Mouse (Mus musculus) myocyte (in vitro differentiated cells): Measurements from ENCODE around the gene Dkk3. TPM values are rescaled to one million over a fixed set of nuclear protein-coding genes. Genes with fewer than 3 reads are reported as not detected.

Experiments used
- H3K27me3 ChIP-seq: one replicate; pipeline ENCODE4 v1.6.1; 2011; ENCODE audit not compliant: control insufficient read depth, insufficient read depth, insufficient read length
- H3K36me3 ChIP-seq: one replicate; pipeline ENCODE4 v1.6.1; 2011; ENCODE audit not compliant: control insufficient read depth, insufficient read depth
- H3K4me2 ChIP-seq: one replicate; pipeline ENCODE4 v1.6.1; 2011; ENCODE audit warnings: low read depth, control low read depth
- H3K4me3 ChIP-seq: one replicate; pipeline ENCODE4 v1.5.1; 2011; ENCODE audit warnings: mild to moderate bottlenecking, control low read depth, moderate library complexity
- H3K79me2 ChIP-seq: one replicate; pipeline ENCODE4 v1.6.1; 2011; ENCODE audit not compliant: control insufficient read depth, insufficient read depth
- H3ac ChIP-seq: one replicate; pipeline ENCODE4 v1.6.1; 2011; ENCODE audit not compliant: control insufficient read depth, insufficient read length
- CEBPB ChIP-seq: IDR thresholded peaks from 2 replicates; pipeline ENCODE4 v1.6.1; 2011; ENCODE audit warnings: mild to moderate bottlenecking, moderate library complexity; ENCODE audit not compliant: poor library complexity, insufficient read depth, severe bottlenecking
- E2F4 ChIP-seq: IDR thresholded peaks from one replicate; pipeline ENCODE4 v1.6.1; 2011; ENCODE audit warnings: mild to moderate bottlenecking, control low read depth, moderate library complexity; ENCODE audit not compliant: insufficient read depth
- MAX ChIP-seq: IDR thresholded peaks from one replicate; pipeline ENCODE4 v1.6.1; 2011; ENCODE audit warnings: low read depth, mild to moderate bottlenecking, control low read depth
- MYOD1 ChIP-seq, 3 experiments: IDR thresholded peaks; one replicate each; pipeline ENCODE4 v1.6.1; 2011; ENCODE audit warnings: control low read depth in 2 of 3, low read depth in 2 of 3, mild to moderate bottlenecking in 2 of 3, moderate library complexity in 1 of 3; ENCODE audit not compliant: insufficient read length in 2 of 3, control insufficient read depth in 1 of 3
- MYOG ChIP-seq, 3 experiments: IDR thresholded peaks; one replicate each; pipeline ENCODE4 v1.6.1; 2011; ENCODE audit warnings: control low read depth in 2 of 3, low read depth in 2 of 3, mild to moderate bottlenecking in 2 of 3; ENCODE audit not compliant: insufficient read length in 2 of 3, control insufficient read depth in 1 of 3, insufficient read depth in 1 of 3
- POLR2A ChIP-seq: IDR thresholded peaks from one replicate; pipeline ENCODE4 v1.6.1; 2011; ENCODE audit warnings: low read depth, mild to moderate bottlenecking, control low read depth, moderate library complexity; ENCODE audit not compliant: insufficient read length
- POLR2AphosphoS2 ChIP-seq: IDR thresholded peaks from one replicate; pipeline ENCODE4 v1.6.1; 2011; ENCODE audit warnings: low read depth, control low read depth; ENCODE audit not compliant: insufficient read length
- REST ChIP-seq: IDR thresholded peaks from one replicate; pipeline ENCODE4 v1.6.1; 2011; ENCODE audit warnings: mild to moderate bottlenecking, control low read depth, moderate library complexity; ENCODE audit not compliant: insufficient read depth, insufficient read length
- SRF ChIP-seq: IDR thresholded peaks from one replicate; pipeline ENCODE4 v1.6.1; 2011; ENCODE audit warnings: low read depth; ENCODE audit not compliant: control insufficient read depth, insufficient read length
- TCF12 ChIP-seq: IDR thresholded peaks from one replicate; pipeline ENCODE4 v1.6.1; 2011; ENCODE audit warnings: mild to moderate bottlenecking, control low read depth; ENCODE audit not compliant: poor library complexity, insufficient read depth, severe bottlenecking
- TCF3 ChIP-seq: IDR thresholded peaks from one replicate; pipeline ENCODE4 v1.6.1; 2011; ENCODE audit warnings: low read depth, control low read depth; ENCODE audit not compliant: insufficient read length
- USF1 ChIP-seq: IDR thresholded peaks from one replicate; pipeline ENCODE4 v1.6.1; 2011; ENCODE audit warnings: low read depth, mild to moderate bottlenecking, control low read depth, moderate library complexity
- polyA plus RNA-seq: library from polyadenylated mRNA; unstranded; fragments of >200 nt; fragmentation: generic; extraction: Trizol; gene quantifications from one replicate; pipeline ENCODE4 v1.2.1, GENCODE M21; 2012; ENCODE audit warnings: missing spikeins

Gene Dkk3
- polyA plus RNA-seq, 1 experiment: 0.10 TPM

DNA sequence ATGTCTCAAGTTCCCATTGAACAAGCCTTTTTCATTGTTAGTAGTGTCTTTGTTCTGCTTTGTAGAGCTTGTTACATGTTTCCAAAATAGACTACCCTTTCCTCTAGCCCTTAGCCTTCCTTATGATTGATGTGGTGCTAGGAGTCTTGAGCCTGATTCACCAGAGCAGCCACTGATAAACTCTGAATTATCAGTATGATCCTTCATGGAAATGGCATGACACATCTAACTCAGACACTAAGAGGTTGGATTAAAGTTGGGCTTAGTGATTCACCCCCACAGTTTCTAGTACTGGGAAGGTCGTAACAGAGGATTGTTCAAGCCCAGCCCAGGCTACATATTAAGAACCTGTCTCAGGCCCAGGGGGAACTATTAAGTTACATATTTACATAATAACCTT is 76.2 kb downstream of the Dkk3 start:
- Histone ChIP-seq H3K4me2 (no peak overlapping the region), H3ac (no peak overlapping the region), H3K79me2 (no peaks in the 10 kb centered on the region), H3K36me3 (peaks cover 69% of the 10 kb centered on the region), H3K4me3 (no peak overlapping the region), H3K27me3 (no peaks in the 10 kb centered on the region)
- TF ChIP-seq E2F4 (no peak), CEBPB (no peak), POLR2A (no peak), POLR2AphosphoS2 (no peak), MYOG (IDR thresholded peaks at IDR 0.05; ENCODE audit: control insufficient read depth in 1 of 3, insufficient read depth in 1 of 3, insufficient read length in 2 of 3, low read depth in 2 of 3) (no peak), TCF12 (no peak), REST (no peak), MYOD1 (IDR thresholded peaks at IDR 0.05; ENCODE audit: control insufficient read depth in 1 of 3, insufficient read length in 2 of 3, low read depth in 2 of 3) (no peak), TCF3 (no peak), SRF (no peak), MAX (no peak)

DNA sequence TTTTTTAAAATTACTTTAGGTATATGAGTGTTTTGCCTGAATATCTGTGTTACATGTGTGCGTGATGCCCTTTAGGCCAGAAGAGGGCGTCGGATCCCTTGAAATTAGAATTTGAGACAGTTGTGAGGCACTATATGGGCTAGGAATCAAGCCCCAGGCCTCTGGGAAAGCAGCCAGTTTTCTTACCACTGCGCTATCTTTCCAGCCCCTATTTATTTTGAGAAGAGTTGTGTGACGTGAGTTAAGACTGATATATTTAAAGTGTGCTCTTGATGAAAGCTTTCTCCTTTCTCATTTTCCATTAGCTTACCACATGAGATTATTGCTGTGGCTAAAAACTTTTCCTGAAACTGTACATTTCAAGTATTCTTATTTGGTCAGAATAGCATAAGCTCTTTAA is 84.0 kb downstream of the Dkk3 start:
- H3K36me3 ChIP-seq: peaks cover 57% of the 10 kb centered on the region
- H3K4me3 ChIP-seq: no peak overlapping the region
- H3K4me2 ChIP-seq: no peak overlapping the region
- TF ChIP-seq E2F4 (no peak), SRF (no peak), REST (no peak), POLR2A (no peak), MYOG (IDR thresholded peaks at IDR 0.05; ENCODE audit: control insufficient read depth in 1 of 3, insufficient read depth in 1 of 3, insufficient read length in 2 of 3, low read depth in 2 of 3) (no peak), TCF3 (no peak), CEBPB (no peak), POLR2AphosphoS2 (no peak), USF1 (no peak), MAX (no peak), TCF12 (no peak), MYOD1 (IDR thresholded peaks at IDR 0.05; ENCODE audit: control insufficient read depth in 1 of 3, insufficient read length in 2 of 3, low read depth in 2 of 3) (no peak)
- H3K27me3 ChIP-seq: no peaks in the 10 kb centered on the region
- H3ac ChIP-seq: no peak overlapping the region
- H3K79me2 ChIP-seq: peaks cover 4% of the 10 kb centered on the region

Other genes with a start within 250 kb of the Dkk3 start
- 28.7 TPM for gene Usp47, start 135.6 kb downstream of the Dkk3 start, polyA plus RNA-seq
- 34.8 TPM for gene Mical2, start 66.8 kb upstream of the Dkk3 start, polyA plus RNA-seq